Mouse (Mus musculus) adrenal gland, postnatal 4 days (tissue): Measurements from ENCODE around the gene Smtn. TPM values are rescaled to one million over a fixed set of nuclear protein-coding genes. Genes with fewer than 3 reads are reported as not detected.

ENCODE experiments used
- DNase-seq, 2 experiments: peaks; one replicate each; pipeline ENCODE4 v3.0.0; 2021 to 2022; ENCODE audit warnings: low spot score in 2 of 2, mixed read lengths in 2 of 2
- total RNA-seq, 2 experiments: library from RNA; stranded (reverse); gene quantifications; 2 replicates each; pipeline ENCODE4 v1.2.3; 2021

The Smtn gene
- total RNA-seq, 2 experiments from 2014 or later = 72.9 to 75.1 TPM

DNA sequence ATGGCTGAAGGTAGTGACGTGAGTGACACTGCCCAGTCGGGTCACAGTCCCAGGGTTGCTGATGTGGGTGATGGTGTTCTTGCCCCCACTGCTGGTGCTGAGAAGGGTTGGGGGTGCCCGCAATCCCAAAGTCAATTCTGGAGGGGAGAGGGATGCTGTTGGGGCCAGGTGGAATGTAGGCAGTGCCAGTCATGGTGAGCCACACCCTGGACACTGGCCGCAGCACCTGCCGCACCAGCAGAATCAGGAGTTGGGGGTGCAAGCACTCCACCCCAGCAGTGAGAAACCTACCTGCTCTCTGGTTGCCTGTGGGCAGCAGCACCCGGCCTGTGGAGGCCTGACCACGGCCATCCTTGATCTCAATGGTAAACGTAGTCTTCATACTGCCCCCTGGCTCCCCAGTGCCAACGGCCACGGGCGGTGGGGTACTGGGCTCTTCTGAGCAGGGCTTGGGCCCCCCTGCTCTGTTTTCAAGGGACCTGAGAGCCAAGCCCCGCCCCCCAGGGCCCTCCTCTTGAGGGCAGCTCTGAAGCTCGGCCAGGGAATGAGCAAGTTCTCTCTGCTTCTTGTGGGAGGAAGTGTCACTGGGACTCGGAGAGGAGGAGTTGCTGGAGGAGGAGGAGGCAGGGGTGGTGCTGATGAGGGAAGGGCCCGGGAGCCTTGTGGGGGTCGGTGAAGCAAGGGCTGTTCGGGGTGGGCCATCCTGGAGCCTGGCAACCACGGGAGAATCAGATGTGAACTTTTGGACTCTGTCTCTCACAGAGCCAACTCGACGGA is 10.7 kb downstream of the Smtn start:
- DNase-seq = no peak

- no peak for DNase-seq
Observed at GRCm38 (mm10) chr11:3528208-3528607, 12.2 kb downstream of the Smtn start.

- no peak for DNase-seq
Observed at GRCm38 (mm10) chr11:3527766-3528165, 12.6 kb downstream of the Smtn start.

GRCm38 (mm10) chr11:3526979-3527738 is 13.3 kb downstream of the Smtn start:
- DNase-seq = no peak

DNA sequence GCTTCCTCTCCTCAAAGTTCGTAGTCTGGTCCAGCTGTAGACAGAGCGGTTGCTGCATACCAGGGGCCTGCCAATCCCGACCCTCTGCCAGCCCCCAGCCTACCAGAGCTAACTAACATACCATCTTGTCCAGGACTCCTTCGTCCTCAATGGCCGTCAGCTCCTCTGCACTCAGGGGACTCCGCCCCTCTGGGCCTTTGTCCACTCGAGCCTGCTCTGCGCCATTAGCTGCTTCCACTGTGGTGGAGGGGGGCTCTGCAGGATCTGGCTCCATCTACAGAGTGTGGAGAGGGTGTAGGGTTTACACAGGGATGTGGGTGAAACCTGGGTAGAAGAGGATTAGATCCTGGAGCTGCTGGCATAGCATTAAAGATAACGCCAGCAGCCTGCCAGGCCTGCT is 14.2 kb downstream of the Smtn start:
- DNase-seq = no peak

- DNase-seq = no peak
Observed at GRCm38 (mm10) chr11:3525560-3525959, 14.9 kb downstream of the Smtn start.

GRCm38 (mm10) chr11:3523840-3524582 is 16.4 kb downstream of the Smtn start:
- DNase-seq = no peak

GRCm38 (mm10) chr11:3522285-3523000 is 18.0 kb downstream of the Smtn start:
- DNase-seq = no peak

GRCm38 (mm10) chr11:3521339-3522224 is 18.8 kb downstream of the Smtn start:
- DNase-seq = no peak

DNA sequence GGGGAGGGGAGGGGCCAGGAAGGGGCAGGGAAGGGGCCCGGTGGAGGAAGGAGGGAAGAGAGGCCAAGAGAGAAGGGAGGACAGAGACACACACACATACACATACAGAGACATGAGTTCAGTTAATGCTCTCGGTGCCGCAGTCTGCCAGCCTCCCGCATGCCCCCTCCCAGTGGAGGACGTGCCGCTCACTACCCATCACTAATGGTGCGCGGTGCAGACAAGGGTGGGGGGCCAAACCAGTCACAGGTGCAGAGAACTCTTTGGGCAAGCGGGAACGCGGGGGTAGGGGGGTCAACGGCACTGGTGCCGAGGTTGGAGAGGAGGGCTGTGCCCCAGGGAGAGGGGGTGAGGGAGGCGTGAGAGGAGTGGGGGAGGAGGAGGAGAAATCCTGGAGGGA is 19.5 kb downstream of the Smtn start:
- no peak for DNase-seq

DNA sequence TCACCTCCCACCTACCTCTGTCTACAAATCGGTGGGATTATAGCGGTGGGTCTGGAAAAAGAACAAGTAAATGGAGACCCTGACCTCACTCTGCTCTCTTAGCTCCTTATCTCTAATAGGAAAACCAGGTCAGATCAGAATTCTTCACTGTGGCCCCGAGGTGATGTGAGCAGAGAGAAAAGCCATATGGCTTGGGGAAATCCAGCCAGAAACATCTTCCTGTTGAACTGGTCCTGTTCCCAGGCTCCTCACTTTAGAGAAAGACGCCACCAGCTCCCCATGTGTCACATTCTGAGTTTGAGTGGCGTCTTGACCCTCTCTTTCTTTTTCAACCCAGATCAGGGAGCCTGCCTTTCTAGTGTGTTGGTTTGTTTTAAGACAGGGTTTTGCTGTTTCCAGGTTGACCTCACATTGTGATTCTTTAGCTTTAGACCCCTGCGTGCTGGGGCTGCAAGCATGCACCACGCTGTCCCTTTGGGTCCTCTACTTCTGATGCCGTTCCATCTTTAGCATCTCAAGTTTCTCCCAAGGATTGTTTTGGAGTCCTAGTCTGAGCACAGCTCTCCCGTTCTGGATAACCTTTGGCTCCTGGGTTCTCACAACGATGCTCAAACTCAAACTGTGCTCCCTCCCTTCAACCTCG is 20.5 kb downstream of the Smtn start:
- no peak for DNase-seq

DNA sequence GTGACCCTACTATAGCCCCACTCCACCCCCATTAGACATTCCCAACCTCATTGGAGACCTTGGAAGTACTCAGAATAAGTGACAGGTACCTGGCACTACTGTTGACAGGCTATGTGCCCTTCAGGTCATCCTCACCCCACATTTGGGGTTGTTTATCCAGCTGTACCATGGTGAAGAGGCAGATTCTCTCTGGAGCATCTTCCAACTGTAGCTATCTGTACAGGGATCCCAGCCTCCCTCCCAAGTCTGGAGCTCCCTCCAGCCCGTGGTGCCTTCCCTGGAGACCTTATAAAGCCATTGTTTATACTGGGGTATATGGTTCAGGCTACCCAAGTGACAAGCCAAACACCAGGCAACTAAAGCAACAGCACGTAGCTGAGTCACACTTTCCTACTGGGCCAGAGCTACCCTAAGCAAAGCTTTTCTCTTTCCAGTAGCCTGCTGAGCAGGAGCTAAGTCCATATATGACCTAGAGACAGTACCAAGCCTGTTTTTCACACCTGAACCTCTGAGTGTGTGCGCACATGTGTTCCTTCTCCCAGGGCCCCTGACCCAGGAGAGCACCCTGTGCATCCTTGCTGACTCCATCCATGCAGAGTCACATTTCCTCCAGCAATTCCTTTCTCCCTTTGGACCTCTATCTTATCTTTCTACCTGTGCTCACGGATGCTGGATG is 21.2 kb downstream of the Smtn start:
- DNase-seq = no peak

DNA sequence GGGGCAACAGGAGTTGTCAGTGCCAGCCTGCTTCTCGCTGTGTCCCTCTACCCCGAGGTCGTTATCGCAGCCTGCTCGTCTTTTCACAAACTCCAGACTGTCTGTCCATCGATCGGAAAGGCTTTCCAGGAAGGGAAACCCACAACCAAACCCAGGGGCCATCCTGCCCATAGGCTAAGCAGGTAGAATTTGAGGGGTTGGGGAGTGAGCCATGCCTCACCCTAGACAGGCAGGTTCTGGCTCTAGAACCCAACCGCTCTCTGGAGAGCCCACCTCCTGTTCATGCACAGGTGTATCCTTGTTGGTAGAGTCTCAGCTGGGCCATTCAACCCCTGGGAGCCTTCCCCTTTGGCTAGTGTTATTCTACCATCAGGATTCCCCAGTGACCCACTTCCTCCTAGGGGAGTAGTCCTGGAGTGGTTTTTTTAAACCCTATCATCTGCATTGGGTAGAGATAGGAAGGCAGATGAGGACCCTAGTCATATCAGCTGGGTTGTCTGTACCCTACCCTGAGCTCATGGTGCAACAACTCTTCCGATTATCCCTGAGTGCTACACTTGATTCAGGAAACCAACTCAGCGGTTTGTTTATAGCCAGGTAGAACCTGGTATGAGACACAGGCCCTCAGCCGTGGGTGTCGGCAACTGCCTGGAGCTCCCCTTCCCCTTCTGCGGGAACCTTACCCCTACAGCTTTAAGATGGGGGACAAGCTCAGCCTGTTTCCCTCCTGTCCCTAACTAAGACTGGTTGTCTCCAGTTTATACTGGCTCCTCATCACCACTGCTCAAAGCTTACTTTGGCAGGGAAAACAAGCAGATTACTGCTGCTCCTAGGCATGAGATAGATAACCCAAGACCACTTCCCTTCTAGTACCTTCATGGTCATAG is 22.3 kb downstream of the Smtn start:
- DNase-seq = no peak

GRCm38 (mm10) chr11:3516859-3517845 is 23.3 kb downstream of the Smtn start:
- DNase-seq = no peak

- no peak for DNase-seq
Observed at GRCm38 (mm10) chr11:3516121-3516520, 24.3 kb downstream of the Smtn start.

DNA sequence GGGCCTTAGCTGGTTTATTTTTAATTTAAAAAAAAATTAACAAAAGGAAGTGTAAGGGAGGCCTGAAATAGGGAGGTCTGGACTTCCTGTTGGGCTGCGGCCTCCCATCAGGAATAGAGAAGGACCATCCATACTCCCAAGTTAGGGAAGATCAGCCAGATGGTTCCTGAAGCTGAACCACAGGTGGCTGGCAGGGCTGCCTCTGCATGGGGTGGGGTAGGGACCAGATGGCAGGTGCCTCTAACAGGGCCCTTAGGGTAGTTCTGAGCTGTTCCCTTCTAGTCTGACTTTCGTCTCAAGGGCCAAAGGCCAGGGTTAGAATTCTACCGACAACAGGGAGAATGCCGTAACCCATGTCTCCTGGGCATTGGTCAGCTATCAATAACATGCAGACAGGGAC is 24.8 kb downstream of the Smtn start:
- no peak for DNase-seq

DNA sequence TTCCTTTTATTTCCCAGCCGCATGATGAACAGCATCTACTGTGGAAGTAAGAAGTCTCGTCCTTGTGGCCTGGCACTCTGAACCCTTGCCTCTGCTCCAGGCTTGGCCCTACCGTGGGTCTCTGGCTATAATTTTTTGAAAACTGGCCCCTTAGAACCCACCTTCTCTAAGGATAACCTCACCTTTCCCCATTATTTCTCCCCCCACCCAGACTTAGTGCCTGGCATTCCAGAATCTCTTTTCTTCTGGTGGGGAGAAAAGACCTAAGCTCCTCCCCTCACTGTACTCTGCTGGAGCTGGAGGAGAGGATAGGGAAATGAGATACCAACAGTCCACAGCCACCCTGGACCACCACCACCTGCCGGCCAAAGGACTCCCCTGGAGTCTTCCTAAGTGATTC is 25.2 kb downstream of the Smtn start:
- DNase-seq = no peak
